Comparison of ENCODE assay signal across 1 mouse cellular context in genomic region chr14:31345367-31345766, GRCm38 (mm10).
A peak's percentile ranks its signal among the peaks of the same experiment; 100 is the strongest.
TF ChIP-seq lines count a peak whose summit lies in the region.

No protein-coding gene starts in this region.

TF ChIP-seq in MEL, 35 proteins besides CTCF, POLR2A, EP300 and RAD21 (continued from another document):
- TF ChIP-seq TCF12 (IDR thresholded peaks at IDR 0.05; ENCODE audit: low read depth, low read length), result peak; percentile 63; the same call in 1 of the 2 replicates
- no peak for TF ChIP-seq ZMIZ1 (IDR thresholded peaks at IDR 0.05; ENCODE audit: low read depth, low read length)
- TF ChIP-seq CHD2 (IDR thresholded peaks at IDR 0.05; ENCODE audit: low read length), result no peak
- no peak for TF ChIP-seq E2F4 (IDR thresholded peaks at IDR 0.05; ENCODE audit: borderline replicate concordance, low read depth, low read length)
- no peak for TF ChIP-seq MEF2A (IDR thresholded peaks at IDR 0.05; ENCODE audit: extremely low read depth, insufficient replicate concordance, low read depth, low read length, poor library complexity, severe bottlenecking)
- no peak for TF ChIP-seq ZKSCAN1 (IDR thresholded peaks at IDR 0.05; ENCODE audit: low read depth, low read length)
- 0 out of 2 replicates have a peak, but pooled peaks have one; percentile 4 for TF ChIP-seq TAL1 (IDR thresholded peaks at IDR 0.05; ENCODE audit: low read length)
